In genomic region chr4:88034387-88035157, GRCm38 (mm10) we compare ENCODE assay signal across 8 mouse cellular contexts. TPM values are rescaled to one million over a fixed set of nuclear protein-coding genes. Genes with fewer than 3 reads are reported as not detected.
DNase-seq lines count a peak whose midpoint lies in the region; ATAC-seq and TF ChIP-seq lines count a peak whose summit lies in the region.

No protein-coding gene starts in this region.

- no peak for TF ChIP-seq POLR2A in thymus, adult 2 months (IDR thresholded peaks at IDR 0.05; ENCODE audit: control insufficient read depth, extremely low read depth, insufficient read depth, low read length, poor library complexity)

- no peak for ATAC-seq in heart, postnatal 0 days (ENCODE audit: insufficient read depth, low read depth)
- ATAC-seq in lung, embryonic 16.5 days (ENCODE audit: low read depth), result no peak

- H3K4me3 ChIP-seq in brown adipose tissue, adult 24 weeks (ENCODE audit: insufficient read depth, low read depth, low read length), result peak overlapping the region; percentile 63
- peak overlapping the region; percentile 94 for H3K4me3 ChIP-seq in heart, postnatal 0 days (ENCODE audit: low read depth, low read length)
- H3K4me3 ChIP-seq in lung, embryonic 16.5 days (ENCODE audit: low read length), result peak overlapping the region; percentile 86
- H3K4me3 ChIP-seq in thymus, adult 2 months (ENCODE audit: control insufficient read depth, insufficient read depth, low read length), result no peak overlapping the region; the same call in 1 of the 2 replicates

- DNase-seq in kidney, adult 18-20 months, result peak; percentile 13
- DNase-seq in kidney, postnatal 25 days, result no peak
- no peak for DNase-seq in heart, postnatal 0 days (ENCODE audit: low spot score)
- peak; percentile 12 for DNase-seq in thymus, adult 2 months
- no peak for DNase-seq in cerebellum, postnatal 4 days (ENCODE audit: low spot score in 2 of 2)
- no peak for DNase-seq in frontal cortex, adult 2 months (ENCODE audit: extremely low spot score in 1 of 2, low spot score in 1 of 2)

- peak overlapping the region; percentile 80; the same call in 1 of the 2 replicates for H3K9ac ChIP-seq in heart, postnatal 0 days (replicated peaks; ENCODE audit: low read depth, low read length)
- no peak overlapping the region for H3K9ac ChIP-seq in lung, embryonic 16.5 days (ENCODE audit: low read length)

- no peak for TF ChIP-seq CTCF in heart, postnatal 0 days (IDR thresholded peaks at IDR 0.05; ENCODE audit: low read depth)
- TF ChIP-seq CTCF in thymus, adult 2 months (IDR thresholded peaks at IDR 0.05; ENCODE audit: borderline replicate concordance, control insufficient read depth, extremely low read depth, insufficient read depth, low read length, poor library complexity), result no peak

- TF ChIP-seq EP300 in heart, postnatal 0 days (IDR thresholded peaks at IDR 0.05; ENCODE audit: low read depth), result no peak

- no peak overlapping the region for H3K27ac ChIP-seq in brown adipose tissue, adult 24 weeks (replicated peaks; ENCODE audit: low read depth, low read length)
- no peak overlapping the region for H3K27ac ChIP-seq in heart, postnatal 0 days (ENCODE audit: low read depth)
- H3K27ac ChIP-seq in lung, embryonic 16.5 days (ENCODE audit: low read length), result no peak overlapping the region
- peak overlapping the region; percentile 59; the same call in 1 of the 2 replicates for H3K27ac ChIP-seq in thymus, adult 2 months (ENCODE audit: control insufficient read depth, insufficient read depth, low read length)

- no peaks in the 10 kb centered on the region for H3K27me3 ChIP-seq in heart, postnatal 0 days (ENCODE audit: control insufficient read depth, insufficient read depth, low read length)
- 0 out of 2 replicates have a peak, but pooled peaks cover 3% of the 10 kb centered on the region for H3K27me3 ChIP-seq in lung, embryonic 16.5 days (ENCODE audit: control insufficient read depth, insufficient read depth, low read depth, low read length)
- H3K27me3 ChIP-seq in thymus, adult 2 months (ENCODE audit: control insufficient read depth, insufficient read depth, low read length), result no peaks in the 10 kb centered on the region

- H3K4me2 ChIP-seq in heart, postnatal 0 days (ENCODE audit: low read depth, low read length), result peak overlapping the region; percentile 98
- peak overlapping the region; percentile 92 for H3K4me2 ChIP-seq in lung, embryonic 16.5 days (ENCODE audit: low read depth, low read length)

- no peaks in the 10 kb centered on the region for H3K9me3 ChIP-seq in heart, postnatal 0 days (replicated peaks; ENCODE audit: control insufficient read depth, low read length)
- H3K9me3 ChIP-seq in lung, embryonic 16.5 days (ENCODE audit: control insufficient read depth, low read length), result no peaks in the 10 kb centered on the region

- 4% methylated on average over 18 of the region's 18 CpGs for WGBS in heart, postnatal 0 days
- WGBS in lung, embryonic 16.5 days, result 3% methylated on average over 18 of the region's 18 CpGs
- WGBS in thymus, adult 2 months, result 2% methylated on average over 18 of the region's 18 CpGs

- H3K4me1 ChIP-seq in brown adipose tissue, adult 24 weeks (ENCODE audit: control insufficient read depth, insufficient read depth, insufficient read length, low read length), result peaks cover 3% of the 10 kb centered on the region; the same call in 1 of the 2 replicates
- H3K4me1 ChIP-seq in heart, postnatal 0 days (ENCODE audit: control insufficient read depth, insufficient read depth), result 0 out of 2 replicates have a peak, but pooled peaks cover 3% of the 10 kb centered on the region
- peaks cover 21% of the 10 kb centered on the region for H3K4me1 ChIP-seq in lung, embryonic 16.5 days (replicated peaks; ENCODE audit: control insufficient read depth, insufficient read depth, low read length)
- H3K4me1 ChIP-seq in thymus, adult 2 months (replicated peaks; ENCODE audit: control insufficient read depth, insufficient read depth, low read length), result peaks cover 8% of the 10 kb centered on the region

- 0 out of 2 replicates have a peak, but pooled peaks cover under 1% of the 10 kb centered on the region for H3K36me3 ChIP-seq in heart, postnatal 0 days (replicated peaks; ENCODE audit: control insufficient read depth, insufficient read depth, low read length)
- H3K36me3 ChIP-seq in lung, embryonic 16.5 days (ENCODE audit: control insufficient read depth, insufficient read depth, low read length), result no peaks in the 10 kb centered on the region
- H3K36me3 ChIP-seq in thymus, adult 2 months (ENCODE audit: control insufficient read depth, insufficient read depth, low read length), result no peaks in the 10 kb centered on the region

RNA-seq across cellular contexts. Expression of gene Mllt3, which starts 1.4 kb away (rescaled TPM):
- polyA plus RNA-seq in brown adipose tissue, adult 24 weeks (2012; ENCODE audit: insufficient read depth, insufficient read length, missing spikeins), result 14.9 and 16.8 TPM in 2 replicates
- total RNA-seq in heart, postnatal 0 days (2014; rRNA removed; ENCODE audit: low replicate concordance), result 5.1 and 27.2 TPM in 2 replicates
- polyA plus RNA-seq in heart, postnatal 0 days (2015; fragmentation: Nextera tagmentation; extraction: Ambion mirVana), result 13.5 and 14.6 TPM in 2 replicates
- polyA plus RNA-seq in lung, embryonic 16.5 days (2015; fragmentation: Nextera tagmentation; extraction: Ambion mirVana), result 43.6 and 45.1 TPM in 2 replicates
- polyA plus RNA-seq in thymus, adult 2 months (2012; rRNA removed), result 11.6 and 14.7 TPM in 2 replicates
- 23.5 and 30.7 TPM in 2 replicates for polyA plus RNA-seq in frontal cortex, adult 2 months (2012; rRNA removed)

RNA-seq across cellular contexts. Expression of gene Focad, which starts 59.9 kb away (rescaled TPM):
- 9.7 and 12.5 TPM in 2 replicates for polyA plus RNA-seq in brown adipose tissue, adult 24 weeks (2012; ENCODE audit: insufficient read depth, insufficient read length, missing spikeins)
- total RNA-seq in heart, postnatal 0 days (2014; rRNA removed; ENCODE audit: low replicate concordance), result 13.2 and 25.5 TPM in 2 replicates
- 5.0 and 5.3 TPM in 2 replicates for polyA plus RNA-seq in heart, postnatal 0 days (2015; fragmentation: Nextera tagmentation; extraction: Ambion mirVana)
- polyA plus RNA-seq in lung, embryonic 16.5 days (2015; fragmentation: Nextera tagmentation; extraction: Ambion mirVana), result 15.1 and 15.6 TPM in 2 replicates
- 14.6 and 15.3 TPM in 2 replicates for polyA plus RNA-seq in thymus, adult 2 months (2012; rRNA removed)
- 44.1 TPM in 2 replicates for polyA plus RNA-seq in frontal cortex, adult 2 months (2012; rRNA removed)

Comparison
In these comparisons a context has a peak if more than half of its experiments do, and no peak if none do; other contexts are left out.
1. DNase-seq: peak in kidney, adult 18-20 months (single experiment) and thymus, adult 2 months (single experiment); none in kidney, postnatal 25 days (0 of 2), heart, postnatal 0 days (single experiment), cerebellum, postnatal 4 days (0 of 2) and frontal cortex, adult 2 months (0 of 2).